Mouse (Mus musculus): ENCODE data around the gene Shd. TPM values are rescaled to one million over a fixed set of nuclear protein-coding genes. Genes with fewer than 3 reads are reported as not detected.

Shd gene
- polyA plus RNA-seq, 1 experiment from 2014 or later = 105 TPM

DNA sequence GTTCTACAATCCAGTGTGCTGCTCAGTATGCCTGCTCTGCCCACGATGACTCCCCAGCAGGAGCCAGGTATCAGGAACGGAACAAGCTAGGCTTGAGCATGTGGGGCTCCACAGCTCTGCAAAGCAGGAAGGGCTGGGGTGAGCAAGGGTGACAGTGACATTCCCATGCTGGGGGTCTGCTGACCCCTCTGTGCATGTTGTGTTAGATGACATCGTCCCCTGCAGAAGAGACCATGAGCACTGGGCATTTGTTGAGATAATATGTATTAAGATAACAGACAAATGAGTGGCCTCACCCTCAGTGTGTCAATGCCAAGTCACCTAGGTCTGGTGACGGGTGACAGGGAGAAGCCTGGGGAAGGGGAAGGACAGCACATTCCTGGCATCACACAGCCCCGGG lies 54.7 kb downstream of the Shd start:
- H3K36me3 ChIP-seq = peaks cover 84% of the 10 kb centered on the region
- H3K4me1 ChIP-seq (replicated peaks) = peaks cover 29% of the 10 kb centered on the region
- DNase-seq (ENCODE audit: low spot score) = no peak
- no peaks in the 10 kb centered on the region for H3K27me3 ChIP-seq (ENCODE audit: insufficient read depth, poor library complexity, severe bottlenecking)
- H3K9me3 ChIP-seq = no peaks in the 10 kb centered on the region
- 83% methylated on average over 5 of the region's 5 CpGs for WGBS
- H3K4me3 ChIP-seq = no peak overlapping the region
- no peak overlapping the region for H3K27ac ChIP-seq

Other genes starting within 250 kb of the Shd start
- gene Adgre4, start 220.5 kb upstream of the Shd start, polyA plus RNA-seq (2016; fragmentation: Nextera tagmentation; extraction: Ambion mirVana) = 0.06 and 0.09 TPM in 2 replicates
- 6.3 and 8.3 TPM in 2 replicates for gene Zfp119a, start 91.5 kb upstream of the Shd start, polyA plus RNA-seq (2016; fragmentation: Nextera tagmentation; extraction: Ambion mirVana)
- gene Zfp959, start 78.4 kb upstream of the Shd start, polyA plus RNA-seq (2016; fragmentation: Nextera tagmentation; extraction: Ambion mirVana) = 12.1 and 13.3 TPM in 2 replicates
- gene Zfp119b, start 21.0 kb upstream of the Shd start, polyA plus RNA-seq (2016; fragmentation: Nextera tagmentation; extraction: Ambion mirVana) = 4.6 and 5.6 TPM in 2 replicates
- gene Ebi3, start 17.8 kb upstream of the Shd start, polyA plus RNA-seq (2016; fragmentation: Nextera tagmentation; extraction: Ambion mirVana) = 1.9 and 2.8 TPM in 2 replicates
- gene Yju2, start 11.4 kb upstream of the Shd start, polyA plus RNA-seq (2016; fragmentation: Nextera tagmentation; extraction: Ambion mirVana) = 28.5 and 31.3 TPM in 2 replicates
- gene Fsd1, start 16.0 kb downstream of the Shd start, polyA plus RNA-seq (2016; fragmentation: Nextera tagmentation; extraction: Ambion mirVana) = 67.6 and 99.5 TPM in 2 replicates
- gene Stap2, start 35.1 kb downstream of the Shd start, polyA plus RNA-seq (2016; fragmentation: Nextera tagmentation; extraction: Ambion mirVana) = 6.0 and 8.3 TPM in 2 replicates
- gene Mpnd, start 35.2 kb downstream of the Shd start, polyA plus RNA-seq (2016; fragmentation: Nextera tagmentation; extraction: Ambion mirVana) = 131 and 177 TPM in 2 replicates
- gene Sh3gl1, start 66.2 kb downstream of the Shd start, polyA plus RNA-seq (2016; fragmentation: Nextera tagmentation; extraction: Ambion mirVana) = 161 and 163 TPM in 2 replicates
- gene Chaf1a, start 70.0 kb downstream of the Shd start, polyA plus RNA-seq (2016; fragmentation: Nextera tagmentation; extraction: Ambion mirVana) = 35.3 and 46.0 TPM in 2 replicates
- gene Ubxn6, start 104.6 kb downstream of the Shd start, polyA plus RNA-seq (2016; fragmentation: Nextera tagmentation; extraction: Ambion mirVana) = 38.7 and 52.7 TPM in 2 replicates
- gene Hdgfl2, start 109.2 kb downstream of the Shd start, polyA plus RNA-seq (2016; fragmentation: Nextera tagmentation; extraction: Ambion mirVana) = 186 and 190 TPM in 2 replicates
- gene Plin4, start 139.3 kb downstream of the Shd start, polyA plus RNA-seq (2016; fragmentation: Nextera tagmentation; extraction: Ambion mirVana) = 0.04 and 0.06 TPM in 2 replicates
- gene Plin5, start 147.1 kb downstream of the Shd start, polyA plus RNA-seq (2016; fragmentation: Nextera tagmentation; extraction: Ambion mirVana) = 0.39 and 0.42 TPM in 2 replicates
- gene Lrg1, start 151.5 kb downstream of the Shd start, polyA plus RNA-seq (2016; fragmentation: Nextera tagmentation; extraction: Ambion mirVana) = not detected in 2 replicates
- 2.3 and 3.8 TPM in 2 replicates for gene Sema6b, start 169.9 kb downstream of the Shd start, polyA plus RNA-seq (2016; fragmentation: Nextera tagmentation; extraction: Ambion mirVana)
- 10.4 and 11.8 TPM in 2 replicates for gene Tnfaip8l1, start 192.0 kb downstream of the Shd start, polyA plus RNA-seq (2016; fragmentation: Nextera tagmentation; extraction: Ambion mirVana)
- 70.5 and 80.6 TPM in 2 replicates for gene Mydgf, start 213.5 kb downstream of the Shd start, polyA plus RNA-seq (2016; fragmentation: Nextera tagmentation; extraction: Ambion mirVana)
- 43.0 and 52.3 TPM in 2 replicates for gene Dpp9, start 248.4 kb downstream of the Shd start, polyA plus RNA-seq (2016; fragmentation: Nextera tagmentation; extraction: Ambion mirVana)